Mouse (Mus musculus): ENCODE results near the gene Slc4a1.

The Slc4a1 gene

DNA sequence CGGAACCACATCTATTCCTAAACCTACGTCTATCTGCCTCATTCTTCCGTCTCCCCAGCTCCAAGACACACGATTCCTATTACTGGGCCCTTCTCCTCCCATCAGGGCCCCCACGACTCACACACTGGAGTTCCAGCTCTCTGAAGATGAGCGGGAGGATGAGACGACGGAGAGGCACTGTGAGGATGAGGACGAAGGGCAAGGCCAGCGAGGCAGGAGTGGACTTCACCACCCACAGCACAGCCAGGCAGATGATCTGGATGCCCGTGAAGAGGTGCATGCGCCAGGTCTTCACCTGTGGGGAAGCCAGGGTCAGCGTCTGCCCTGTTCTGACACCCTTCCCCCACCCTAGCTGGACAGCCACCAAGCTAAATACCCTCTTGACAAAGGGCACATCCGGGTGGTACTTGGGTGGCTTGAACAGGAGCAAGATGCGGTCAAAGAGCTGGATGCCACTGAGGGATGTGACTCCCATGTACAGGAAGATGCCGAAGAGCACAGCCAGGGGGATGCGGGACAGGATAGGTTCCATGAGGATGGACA lies 15.0 kb downstream of the Slc4a1 start:
- in situ Hi-C loops (cut with MboI, MseI), result no loop called here

DNA sequence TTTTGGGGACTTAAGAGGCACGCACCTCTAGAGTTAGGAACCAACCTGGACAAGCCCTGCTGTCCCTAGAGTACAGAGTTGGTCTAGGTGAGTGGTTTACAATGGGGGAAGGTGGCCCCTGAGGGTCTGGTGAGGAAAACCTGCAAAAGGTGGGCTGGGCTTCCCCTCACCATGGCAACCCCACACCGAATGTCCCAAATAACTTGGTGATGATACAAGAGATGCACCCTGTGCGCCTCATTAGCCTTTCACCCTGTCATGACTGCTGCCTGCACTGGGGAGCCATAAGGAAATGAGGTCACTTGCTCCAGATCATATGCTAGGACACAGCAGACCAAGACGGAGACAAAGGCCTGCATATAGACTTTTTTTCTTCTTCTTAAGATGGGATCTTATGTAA lies 15.6 kb downstream of the Slc4a1 start:
- in situ Hi-C loops (cut with MboI, MseI), result no loop called here

DNA sequence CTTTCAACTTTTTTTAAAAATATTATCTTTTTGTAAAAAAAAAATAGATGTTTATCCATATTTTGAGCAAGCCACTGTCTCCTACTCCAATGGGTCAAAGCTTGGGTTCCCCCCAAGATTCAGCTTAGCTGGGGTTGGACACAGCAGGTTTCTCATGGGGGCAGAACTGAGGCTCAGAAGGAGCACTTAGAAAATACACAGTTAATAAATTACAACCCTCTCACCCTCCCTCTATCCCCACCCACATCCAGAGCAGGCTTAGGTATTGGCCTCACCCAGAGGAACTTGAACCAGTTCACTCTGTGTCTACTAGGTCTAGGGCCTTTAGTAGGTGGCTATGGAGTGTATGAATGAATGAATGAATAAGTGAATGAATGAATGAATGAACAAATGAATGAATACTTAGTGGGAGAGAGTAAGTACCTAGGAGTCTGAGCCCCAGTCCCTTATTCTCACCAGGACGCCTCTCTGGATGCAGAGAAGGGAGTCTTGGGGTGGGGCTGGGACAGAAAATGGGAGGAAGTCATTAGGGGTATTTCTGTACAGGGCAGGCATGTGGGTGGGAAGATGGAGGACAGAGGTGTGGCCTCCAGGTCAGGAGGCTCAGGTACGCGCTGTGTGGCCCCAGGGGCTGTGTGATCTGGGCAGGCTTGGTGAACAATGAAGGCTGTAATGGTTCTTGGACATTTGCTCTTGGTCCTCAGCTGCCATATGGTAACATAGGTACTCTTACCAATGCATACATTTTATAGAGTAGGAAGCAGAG lies 16.6 kb downstream of the Slc4a1 start:
- in situ Hi-C loops (cut with MboI, MseI), result no loop called here

DNA sequence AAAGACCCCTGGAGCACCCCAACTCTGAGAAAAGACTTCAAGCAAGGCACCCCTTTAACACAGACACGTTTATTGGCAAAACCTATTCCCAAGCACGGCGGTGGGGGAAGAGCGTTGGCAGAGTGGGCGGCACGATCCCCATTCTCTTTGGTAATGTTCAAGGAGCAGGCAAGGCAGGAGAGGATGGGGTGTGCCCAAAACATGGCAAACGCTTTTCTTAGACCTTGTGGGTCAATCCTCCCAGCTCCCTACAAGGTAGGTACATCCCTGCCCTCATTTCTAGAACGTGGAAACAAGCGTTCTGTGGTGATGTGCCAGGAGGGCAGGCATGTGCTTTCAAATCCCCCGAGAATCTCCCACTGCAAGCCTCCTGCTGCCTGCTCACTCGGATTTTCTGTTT lies 17.2 kb downstream of the Slc4a1 start:
- in situ Hi-C loops (cut with MboI, MseI), result no loop called here

DNA sequence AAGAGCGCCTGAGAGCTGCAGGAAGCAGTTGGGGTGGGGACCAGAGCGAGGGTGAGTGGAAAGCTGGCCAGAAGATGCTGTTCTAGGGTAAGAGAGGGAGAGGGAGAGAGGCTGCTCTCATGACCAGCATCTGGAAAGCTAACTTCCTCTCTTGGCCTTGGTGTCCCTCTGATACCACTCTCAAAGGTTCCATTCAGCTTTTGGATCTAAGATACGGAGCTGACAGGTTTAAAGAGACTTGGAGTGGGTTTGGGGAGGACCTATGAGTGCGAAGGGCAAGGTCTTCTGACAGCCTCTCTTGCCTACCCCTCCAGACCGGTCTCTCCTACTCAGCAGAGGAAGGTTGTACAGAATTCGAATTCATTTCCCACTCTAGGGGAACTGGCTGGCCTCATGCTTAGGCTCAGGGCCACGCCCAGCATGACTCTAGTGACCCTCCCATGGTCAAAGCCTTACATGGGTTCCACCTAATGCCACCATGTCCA lies 17.9 kb downstream of the Slc4a1 start:
- in situ Hi-C loops (cut with MboI, MseI), result no loop called here

DNA sequence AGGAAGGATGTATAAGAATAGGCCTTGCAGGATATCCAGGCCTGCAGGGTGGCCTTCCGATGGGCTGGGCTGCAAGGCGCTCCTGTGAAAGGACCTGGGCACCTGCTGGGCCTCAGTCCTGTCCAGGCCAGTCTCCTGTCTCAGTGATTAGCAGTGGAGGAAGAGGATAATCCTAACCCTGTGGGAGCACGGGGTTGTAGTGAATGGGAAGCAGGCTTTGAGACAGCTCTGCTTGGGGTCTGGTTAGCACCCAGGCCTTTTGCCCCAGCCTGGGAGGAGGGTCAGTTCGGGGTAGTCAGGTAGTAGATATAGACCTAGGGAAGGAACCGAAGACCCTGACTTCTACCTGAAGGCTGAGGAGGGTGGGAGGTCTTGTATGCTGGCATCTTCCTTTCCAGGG lies 18.3 kb downstream of the Slc4a1 start:
- in situ Hi-C loops (cut with MboI, MseI), result no loop called here

DNA sequence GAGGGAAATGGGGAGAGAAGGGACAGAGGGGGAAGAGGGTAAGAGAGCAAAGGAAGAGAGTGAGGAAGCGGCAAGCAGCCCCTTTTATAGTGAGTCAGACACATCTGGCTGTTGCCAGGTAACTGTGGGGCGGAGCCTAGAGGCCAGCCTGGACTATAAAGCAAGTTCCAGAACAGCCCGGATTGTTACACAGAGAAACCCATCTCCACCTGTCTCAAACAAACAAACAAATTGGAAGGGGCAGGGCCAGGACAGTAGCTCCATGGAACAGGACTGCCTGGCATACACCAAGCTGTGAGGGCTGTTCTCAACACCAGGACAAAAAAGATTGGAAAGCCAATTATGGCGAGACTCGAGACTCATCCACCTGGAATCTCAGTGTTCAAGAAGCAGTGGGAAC lies 19.1 kb downstream of the Slc4a1 start:
- in situ Hi-C loops (cut with MboI, MseI), result no loop called here

DNA sequence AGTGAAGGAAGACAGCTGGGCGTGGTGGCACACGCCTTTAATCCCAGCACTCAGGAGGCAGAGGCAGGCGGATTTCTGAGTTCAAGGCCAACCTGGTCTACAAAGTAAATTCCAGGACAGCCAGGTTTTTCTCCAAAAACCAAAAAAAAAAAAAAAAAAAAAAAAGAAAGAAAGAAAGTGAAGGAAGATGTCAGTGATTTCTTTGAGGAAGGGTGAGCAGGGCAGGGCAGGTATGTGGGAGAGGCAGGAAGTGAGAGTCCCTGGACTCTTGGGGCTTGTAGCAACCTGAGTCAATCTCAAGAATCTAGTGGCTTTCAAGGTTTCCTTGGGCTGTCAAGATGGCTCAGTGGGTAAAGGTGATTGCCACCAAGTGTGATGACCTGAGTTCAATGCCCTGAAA lies 21.5 kb downstream of the Slc4a1 start:
- in situ Hi-C loops (cut with MboI, MseI), result no loop called here

DNA sequence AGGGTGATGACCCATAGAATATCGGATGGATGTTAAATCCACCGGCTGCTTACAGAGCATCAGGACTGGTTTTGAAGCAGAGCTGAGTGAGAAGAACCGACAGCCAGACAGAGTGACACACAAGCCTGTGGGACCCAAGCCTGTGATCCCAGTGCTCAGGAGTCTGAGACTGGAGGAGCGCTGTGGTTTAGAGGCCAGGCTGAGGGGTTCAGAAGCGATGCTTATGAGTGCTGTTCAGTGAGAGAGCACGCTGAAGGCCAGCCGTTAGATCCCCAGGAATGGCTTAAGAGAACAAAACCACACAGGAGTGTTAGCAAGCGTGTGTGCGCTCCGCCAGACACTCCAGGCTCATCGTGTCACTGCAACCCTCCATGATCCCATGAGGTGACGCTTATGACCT lies 23.3 kb downstream of the Slc4a1 start:
- in situ Hi-C loops (cut with MboI, MseI), result no loop called here

DNA sequence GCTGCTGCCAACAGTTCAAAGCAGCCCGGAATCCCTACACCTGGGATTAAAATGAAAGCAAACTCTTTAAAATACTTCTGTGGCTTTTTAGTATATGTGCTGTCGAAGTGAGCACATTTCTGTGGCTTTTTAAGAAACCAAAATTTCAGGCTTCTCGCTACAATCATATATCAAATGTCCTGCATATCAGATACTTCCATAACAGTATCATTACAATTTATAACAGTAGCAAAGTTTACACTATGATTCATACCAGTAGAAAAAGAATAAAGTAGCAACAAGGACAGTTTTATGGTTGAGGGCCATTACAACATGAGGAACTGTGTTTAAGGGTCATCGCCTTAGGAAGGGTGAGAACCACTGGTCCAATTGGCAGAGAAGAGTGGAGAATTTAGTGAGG lies 24.9 kb downstream of the Slc4a1 start:
- in situ Hi-C loops (cut with MboI, MseI), result no loop called here

DNA sequence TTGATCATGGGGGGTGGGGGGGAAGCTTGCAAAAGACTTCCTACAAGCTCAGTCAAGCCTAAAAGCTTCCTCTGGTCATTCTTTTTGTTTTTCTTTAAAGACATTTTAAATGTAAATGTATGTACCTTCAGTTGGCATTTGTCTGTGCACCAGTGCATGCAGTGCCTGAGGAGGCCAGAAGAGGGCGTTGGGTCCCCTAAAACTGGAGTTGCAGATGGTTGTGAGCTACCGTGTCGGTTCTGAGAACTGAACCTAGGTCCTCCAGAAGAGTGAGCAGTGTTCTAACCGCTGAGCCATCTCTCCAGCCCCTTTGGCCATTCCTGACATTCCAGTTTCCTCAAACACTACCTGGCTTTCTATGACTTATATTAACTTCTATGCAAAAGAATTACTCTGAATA lies 26.4 kb downstream of the Slc4a1 start:
- in situ Hi-C loops (cut with MboI, MseI), result no loop called here

DNA sequence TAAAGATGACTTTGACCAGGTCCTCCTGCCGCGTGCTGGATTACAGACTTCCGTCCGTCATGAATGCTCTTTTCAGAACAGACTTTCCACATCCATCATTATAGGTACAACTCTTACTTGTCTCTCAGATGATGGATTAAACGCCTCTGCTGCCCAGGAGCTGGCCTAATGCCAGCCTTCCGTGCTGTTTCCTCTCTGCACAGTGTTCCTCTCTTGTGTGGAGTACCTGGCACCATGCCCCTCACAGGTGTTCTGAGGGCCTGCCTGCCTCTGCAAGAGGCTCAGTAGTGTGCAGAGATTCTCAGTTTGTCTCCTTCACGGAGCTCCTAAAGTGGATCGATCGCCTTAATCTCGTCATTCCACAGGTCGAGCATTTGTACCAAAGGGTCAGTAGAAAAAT lies 26.8 kb downstream of the Slc4a1 start:
- in situ Hi-C loops (cut with MboI, MseI), result no loop called here

DNA sequence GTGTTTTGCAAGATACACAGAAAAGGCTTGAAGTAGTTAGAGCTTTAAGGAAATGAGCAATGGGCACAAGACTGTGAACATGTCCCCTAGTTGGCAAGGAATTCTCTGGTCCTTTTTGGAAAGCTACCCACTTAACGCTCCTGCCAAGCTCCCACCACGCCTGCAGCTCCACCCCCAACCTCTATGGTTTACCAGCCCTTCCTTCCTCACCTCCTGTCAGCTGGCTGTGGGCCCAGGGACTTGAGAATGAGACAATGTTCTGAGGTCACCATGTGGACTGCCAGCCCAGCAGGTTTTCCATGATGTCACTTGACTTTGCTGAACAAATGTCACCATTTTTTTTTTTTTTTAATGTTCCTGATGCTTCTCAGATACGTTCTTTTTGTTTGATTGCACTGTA lies 27.4 kb downstream of the Slc4a1 start:
- in situ Hi-C loops (cut with MboI, MseI), result no loop called here

DNA sequence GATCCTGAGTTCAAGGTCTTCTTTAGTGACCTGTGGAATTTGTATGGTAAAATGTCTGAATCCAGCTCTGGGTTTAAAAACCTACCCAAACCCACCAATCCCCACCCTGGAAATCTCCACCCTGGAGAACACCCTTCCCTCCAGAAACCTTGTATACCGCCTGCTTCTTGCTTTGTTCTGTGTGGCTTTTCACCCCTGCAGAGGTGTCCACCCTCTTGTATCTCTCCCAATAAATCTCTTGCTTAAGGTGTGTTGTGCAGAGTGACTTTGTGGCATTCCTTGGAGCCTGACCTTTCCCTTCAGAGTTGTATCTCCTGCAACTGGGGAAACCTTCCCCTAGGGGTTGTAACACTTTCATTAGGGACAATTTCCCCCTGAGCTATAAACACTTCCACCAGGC lies 28.1 kb downstream of the Slc4a1 start:
- in situ Hi-C loops (cut with MboI, MseI), result no loop called here

DNA sequence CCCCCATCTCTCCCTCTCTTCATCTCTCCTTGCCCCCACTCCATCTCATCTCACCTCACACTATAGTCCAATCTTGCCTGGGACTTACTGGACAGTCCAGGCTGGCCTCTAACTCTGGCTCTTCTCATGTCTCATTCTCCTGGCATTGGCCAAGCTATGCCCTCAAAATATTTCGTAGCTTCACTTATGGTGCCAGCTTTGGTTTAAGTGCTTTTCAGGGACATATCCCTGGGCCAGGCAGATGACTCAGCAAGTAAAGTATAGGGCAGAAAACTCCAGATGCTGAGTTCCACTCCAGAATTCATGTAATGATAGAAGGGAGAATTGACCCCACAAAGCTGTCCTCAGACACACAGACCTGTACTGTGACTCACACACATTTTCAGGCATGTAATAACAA lies 29.8 kb downstream of the Slc4a1 start:
- in situ Hi-C loops (cut with MboI, MseI), result no loop called here

DNA sequence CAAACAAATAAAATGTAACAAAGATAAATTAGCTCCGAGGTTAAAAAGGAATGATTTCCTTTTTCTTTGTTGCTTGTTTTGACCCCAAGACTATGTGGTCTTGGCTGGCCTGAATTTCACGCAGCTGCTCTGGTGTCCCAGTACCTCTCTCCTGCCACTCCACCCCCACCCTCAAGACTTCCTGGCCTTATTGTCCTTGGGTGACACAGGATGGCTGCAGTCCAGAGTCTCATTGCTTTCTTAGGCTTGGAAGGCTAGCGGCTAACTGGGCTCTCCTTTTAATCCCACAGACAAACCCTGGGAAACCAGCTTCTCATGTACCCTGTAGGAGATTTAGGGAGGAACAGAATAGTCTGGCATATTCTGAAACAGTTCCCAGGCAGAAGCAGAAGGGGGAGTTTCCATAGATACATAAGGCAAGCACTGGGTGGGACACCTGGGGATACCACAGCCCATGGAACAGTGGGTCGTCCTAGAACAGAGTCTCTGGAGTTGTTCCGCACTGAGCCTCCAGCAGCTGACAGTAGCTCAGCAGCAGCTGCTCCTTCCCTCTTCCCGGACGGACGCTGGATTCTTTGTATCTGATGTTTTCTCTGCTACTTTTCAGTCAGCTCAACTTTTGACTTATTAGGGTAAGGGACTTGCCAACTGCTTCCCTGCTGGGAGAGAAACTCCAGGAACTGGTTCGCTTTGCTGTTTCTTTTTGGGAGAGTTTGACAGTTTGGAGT lies 30.9 kb downstream of the Slc4a1 start:
- in situ Hi-C loops (cut with MboI, MseI), result no loop called here

DNA sequence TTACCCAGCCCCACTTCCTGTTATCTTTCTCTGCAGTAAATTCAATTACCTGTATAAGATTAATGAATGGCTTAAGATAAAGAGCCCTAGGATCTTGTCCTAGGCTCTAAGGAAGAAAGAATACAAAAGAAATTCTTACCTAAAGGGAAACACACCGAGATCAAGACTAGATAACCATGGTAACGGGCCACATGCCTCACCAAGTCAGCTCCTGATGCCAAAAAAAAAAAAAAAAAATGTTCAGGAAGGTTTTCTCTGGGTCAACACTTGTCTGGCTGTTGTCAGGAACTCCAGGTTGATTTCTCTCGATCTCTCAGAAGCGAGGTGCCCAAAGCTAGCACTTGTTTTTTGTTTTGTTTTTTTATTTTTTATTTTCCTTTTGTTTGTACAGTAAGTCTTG lies 32.0 kb downstream of the Slc4a1 start:
- in situ Hi-C loops (cut with MboI, MseI), result no loop called here

DNA sequence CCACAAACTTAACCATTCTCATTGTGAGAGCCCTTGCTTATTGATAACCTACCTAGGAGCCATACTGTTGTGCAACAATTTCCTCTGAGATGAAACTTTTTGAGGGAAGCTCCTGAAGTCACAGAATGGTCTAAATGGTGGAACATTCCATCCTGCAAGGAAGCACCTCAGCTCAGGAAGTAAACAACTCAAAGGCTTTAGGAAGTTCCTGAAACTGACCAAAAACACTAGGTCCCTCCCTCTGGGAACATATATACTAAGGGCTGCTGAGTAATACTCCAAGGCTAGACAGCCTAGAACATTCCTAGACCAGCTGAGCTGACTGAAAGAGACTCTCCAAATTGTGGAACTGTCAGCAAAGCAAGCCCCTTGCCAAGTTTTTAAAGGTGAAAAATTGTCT lies 32.9 kb downstream of the Slc4a1 start:
- in situ Hi-C loops (cut with MboI, MseI), result no loop called here

DNA sequence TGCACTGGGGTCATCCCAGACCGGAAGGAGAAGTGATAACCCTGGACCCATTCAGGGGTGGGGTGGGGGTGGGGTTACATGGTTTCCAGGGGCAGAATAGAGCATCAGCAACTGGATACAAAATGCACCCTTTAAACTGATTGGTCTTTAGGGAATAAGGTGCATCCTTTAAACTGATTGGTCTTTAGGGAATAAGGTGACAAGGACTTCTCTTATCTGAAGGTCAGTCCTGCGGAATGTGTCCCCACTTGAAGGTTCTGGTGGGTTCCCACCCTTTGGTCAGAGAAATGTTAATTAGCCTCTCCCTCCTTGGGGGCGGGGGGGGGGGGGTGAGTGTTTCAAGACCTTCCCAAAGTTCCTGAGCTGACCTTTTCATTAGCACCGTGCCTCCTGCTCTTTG lies 34.2 kb downstream of the Slc4a1 start:
- in situ Hi-C loops (cut with MboI, MseI), result no loop called here

DNA sequence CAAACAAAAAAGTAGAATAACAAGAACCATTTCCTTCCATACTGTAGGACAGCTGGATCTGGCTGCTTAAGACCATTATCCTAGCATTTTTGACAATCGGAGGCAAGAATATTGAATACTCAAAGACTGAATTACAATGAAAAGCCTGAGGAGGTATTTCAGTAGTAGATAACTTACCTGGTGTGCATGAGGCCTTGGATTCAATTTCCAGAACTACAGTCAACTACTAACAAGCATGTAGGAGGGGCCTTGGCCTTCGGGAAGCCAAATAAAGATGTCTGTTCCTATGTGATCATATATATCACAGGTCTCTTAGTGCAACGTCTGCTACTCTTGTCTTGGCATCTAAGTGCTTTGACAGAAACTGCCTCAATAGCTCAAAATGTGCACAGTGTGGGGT lies 36.0 kb downstream of the Slc4a1 start:
- in situ Hi-C loops (cut with MboI, MseI), result no loop called here

DNA sequence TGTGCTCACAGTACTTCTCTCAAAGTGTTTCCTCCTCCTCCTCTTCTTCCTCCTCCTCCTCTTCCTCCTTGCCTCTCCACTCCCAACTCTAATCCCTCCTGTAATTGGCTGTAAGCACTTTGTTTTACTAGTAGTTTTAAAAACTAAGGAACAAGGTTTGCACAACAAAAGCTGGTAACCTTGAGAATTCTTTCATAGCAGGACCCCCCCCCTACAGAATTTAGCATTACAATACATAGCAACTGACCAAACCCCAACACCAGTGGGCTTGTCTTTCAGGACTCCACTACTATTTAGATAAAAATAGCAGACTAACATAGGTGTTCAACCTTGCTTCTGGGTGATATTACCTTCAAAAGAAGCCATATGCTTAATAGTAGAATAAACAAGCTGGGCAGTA lies 36.5 kb downstream of the Slc4a1 start:
- in situ Hi-C loops (cut with MboI, MseI), result no loop called here

DNA sequence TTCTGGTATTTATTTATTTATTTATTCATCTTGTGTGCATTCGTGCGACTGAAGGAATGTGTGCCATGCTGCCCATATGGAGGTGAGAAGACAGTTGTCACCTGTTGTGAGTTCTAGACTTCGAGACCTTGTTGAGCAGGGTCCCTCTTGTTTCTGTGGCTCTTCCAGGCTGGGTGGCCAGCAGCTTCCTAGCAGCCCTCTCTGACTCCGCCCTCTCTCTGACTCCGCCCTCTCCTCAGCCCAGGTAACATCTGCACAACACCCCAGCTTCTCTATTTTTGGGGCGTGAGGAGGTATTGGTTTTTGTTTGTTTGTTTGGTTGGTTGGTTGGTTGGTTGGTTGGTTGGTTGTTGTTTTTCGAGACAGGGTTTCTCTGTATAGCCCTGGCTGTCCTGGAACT lies 38.2 kb downstream of the Slc4a1 start:
- in situ Hi-C loops (cut with MboI, MseI), result no loop called here

DNA sequence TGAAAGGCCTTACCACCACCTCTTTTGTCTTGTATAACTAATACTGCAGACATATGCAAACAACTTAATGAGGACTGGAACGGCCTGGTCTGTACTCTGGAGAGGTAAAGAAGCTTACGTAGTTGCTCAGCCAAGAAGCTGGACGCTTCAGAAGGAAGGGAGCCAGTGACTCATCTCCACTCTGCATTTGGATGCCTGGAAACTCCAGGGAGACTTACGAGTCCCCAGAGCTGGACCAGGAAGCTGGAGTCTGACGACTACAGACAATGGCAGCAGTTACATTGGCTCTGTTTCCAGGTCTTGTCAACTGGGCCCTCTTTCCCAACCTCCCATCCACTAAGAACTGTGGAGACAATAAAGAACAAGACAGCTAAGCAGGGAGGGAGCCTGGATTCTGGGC lies 38.8 kb downstream of the Slc4a1 start:
- in situ Hi-C loops (cut with MboI, MseI), result no loop called here

Measured in T-helper 1 cell (primary cell).